Mouse (Mus musculus): ENCODE measurements around the gene Efs.
"Not testable (repeated sequence)": the region's sequence is repeated elsewhere in the genome, so short reads cannot be mapped to it uniquely, and the experiment has no call there.

DNA sequence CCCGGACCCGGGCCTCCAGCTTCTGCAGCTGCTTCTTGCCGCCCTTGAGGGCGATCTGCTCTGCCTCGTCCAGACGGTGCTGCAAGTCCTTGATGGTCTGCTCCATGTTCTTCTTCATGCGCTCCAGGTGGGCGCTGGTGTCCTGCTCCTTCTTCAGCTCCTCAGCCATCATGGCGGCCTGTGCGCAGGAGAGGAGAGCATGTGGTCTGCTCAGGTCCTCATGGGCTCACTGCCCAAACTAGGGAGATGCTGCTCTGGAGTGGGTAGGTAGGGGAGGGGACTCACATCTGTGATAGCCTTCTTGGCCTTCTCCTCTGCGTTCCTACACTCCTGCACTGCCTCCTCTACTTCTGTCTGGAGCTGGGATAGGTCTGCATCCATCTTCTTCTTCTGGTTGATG, 46.9 kb upstream of the Efs start:
- TF ChIP-seq CTCF (conservative IDR thresholded peaks at IDR 0.05; ENCODE audit: low read length); NANOG (IDR thresholded peaks at IDR 0.05; ENCODE audit: borderline replicate concordance, low read length): not testable (repeated sequence)

All from E14TG2a.4 (cell line).